Mouse (Mus musculus) frontal cortex, postnatal 25 days (tissue): ENCODE data around the gene Commd8.
A peak's percentile ranks its signal among the peaks of the same experiment; 100 is the strongest.

ENCODE experiments used
- DNase-seq, 2 experiments: peaks; one replicate each; pipeline ENCODE4 v3.0.0; 2022; ENCODE audit warnings: low spot score in 2 of 2

The Commd8 gene

GRCm38 (mm10) chr5:72167594-72168284 lies at the start of gene Commd8:
Gene Commd8, minus strand, starts transcription at chr5:72168189.
- peak; percentile 92 to 96 for DNase-seq

- no peak for DNase-seq
Observed at GRCm38 (mm10) chr5:72211741-72212140, 43.8 kb upstream of the Commd8 start.

GRCm38 (mm10) chr5:72210812-72211139 lies 42.8 kb upstream of the Commd8 start:
- no peak for DNase-seq

- no peak for DNase-seq
Observed at GRCm38 (mm10) chr5:72210123-72210811, 42.3 kb upstream of the Commd8 start.

GRCm38 (mm10) chr5:72208515-72208914 lies 40.5 kb upstream of the Commd8 start:
- no peak for DNase-seq

GRCm38 (mm10) chr5:72205271-72205670 lies 37.3 kb upstream of the Commd8 start:
- DNase-seq: no peak

GRCm38 (mm10) chr5:72204507-72204906 lies 36.5 kb upstream of the Commd8 start:
- no peak for DNase-seq

GRCm38 (mm10) chr5:72203734-72204073 lies 35.7 kb upstream of the Commd8 start:
- DNase-seq: no peak

- DNase-seq: peak; percentile 50 to 70
Observed at GRCm38 (mm10) chr5:72203028-72203733, 35.2 kb upstream of the Commd8 start.

GRCm38 (mm10) chr5:72202016-72202415 lies 34.0 kb upstream of the Commd8 start:
- DNase-seq: no peak

GRCm38 (mm10) chr5:72201600-72201999 lies 33.6 kb upstream of the Commd8 start:
- DNase-seq: no peak

GRCm38 (mm10) chr5:72195442-72195841 lies 27.5 kb upstream of the Commd8 start:
- DNase-seq: no peak

- DNase-seq: no peak
Observed at GRCm38 (mm10) chr5:72191932-72192331, 23.9 kb upstream of the Commd8 start.

- DNase-seq: no peak
Observed at GRCm38 (mm10) chr5:72191154-72191553, 23.2 kb upstream of the Commd8 start.

- no peak for DNase-seq
Observed at GRCm38 (mm10) chr5:72184437-72185100, 16.6 kb upstream of the Commd8 start.

GRCm38 (mm10) chr5:72183929-72184328 lies 15.9 kb upstream of the Commd8 start:
- no peak for DNase-seq

GRCm38 (mm10) chr5:72182804-72183203 lies 14.8 kb upstream of the Commd8 start:
- DNase-seq: no peak

GRCm38 (mm10) chr5:72181194-72181593 lies 13.2 kb upstream of the Commd8 start:
- DNase-seq: no peak

GRCm38 (mm10) chr5:72175530-72175929 lies 7.5 kb upstream of the Commd8 start:
- DNase-seq: no peak

- DNase-seq: no peak
Observed at GRCm38 (mm10) chr5:72175050-72175449, 7.1 kb upstream of the Commd8 start.

- no peak for DNase-seq
Observed at GRCm38 (mm10) chr5:72173521-72173920, 5.5 kb upstream of the Commd8 start.

- no peak for DNase-seq
Observed at GRCm38 (mm10) chr5:72172675-72173074, 4.7 kb upstream of the Commd8 start.
